Mouse (Mus musculus): ENCODE data around the gene Atg4c.

Atg4c gene

GRCm38 (mm10) chr4:99179446-99180120 lies 14.2 kb upstream of the Atg4c start:
- TF ChIP-seq GATA4 (IDR thresholded peaks at IDR 0.05; ENCODE audit: insufficient replicate concordance, low read length): no peak

GRCm38 (mm10) chr4:99180921-99181320 lies 12.8 kb upstream of the Atg4c start:
- no peak for TF ChIP-seq GATA4 (IDR thresholded peaks at IDR 0.05; ENCODE audit: insufficient replicate concordance, low read length)

GRCm38 (mm10) chr4:99181739-99182419 lies 11.9 kb upstream of the Atg4c start:
- TF ChIP-seq GATA4 (IDR thresholded peaks at IDR 0.05; ENCODE audit: insufficient replicate concordance, low read length): no peak

- TF ChIP-seq GATA4 (IDR thresholded peaks at IDR 0.05; ENCODE audit: insufficient replicate concordance, low read length): no peak
These were observed 10.9 kb upstream of the Atg4c start for GRCm38 (mm10) chr4:99182660-99183431.

- no peak for TF ChIP-seq GATA4 (IDR thresholded peaks at IDR 0.05; ENCODE audit: insufficient replicate concordance, low read length)
These were observed 9.1 kb upstream of the Atg4c start for GRCm38 (mm10) chr4:99184678-99185077.

- no peak for TF ChIP-seq GATA4 (IDR thresholded peaks at IDR 0.05; ENCODE audit: insufficient replicate concordance, low read length)
These were observed 8.4 kb upstream of the Atg4c start for GRCm38 (mm10) chr4:99185305-99185704.

- TF ChIP-seq GATA4 (IDR thresholded peaks at IDR 0.05; ENCODE audit: insufficient replicate concordance, low read length): no peak
These were observed 7.2 kb upstream of the Atg4c start for GRCm38 (mm10) chr4:99186412-99187125.

- no peak for TF ChIP-seq GATA4 (IDR thresholded peaks at IDR 0.05; ENCODE audit: insufficient replicate concordance, low read length)
These were observed 1.1 kb upstream of the Atg4c start for GRCm38 (mm10) chr4:99192640-99193039.

GRCm38 (mm10) chr4:99193214-99193613 lies 520 bp upstream of the Atg4c start:
- TF ChIP-seq GATA4 (IDR thresholded peaks at IDR 0.05; ENCODE audit: insufficient replicate concordance, low read length): no peak

GRCm38 (mm10) chr4:99194826-99195225 lies 1.1 kb downstream of the Atg4c start:
- no peak for TF ChIP-seq GATA4 (IDR thresholded peaks at IDR 0.05; ENCODE audit: insufficient replicate concordance, low read length)

- no peak for TF ChIP-seq GATA4 (IDR thresholded peaks at IDR 0.05; ENCODE audit: insufficient replicate concordance, low read length)
These were observed 5.0 kb downstream of the Atg4c start for GRCm38 (mm10) chr4:99198721-99199120.

GRCm38 (mm10) chr4:99199757-99200251 lies 6.1 kb downstream of the Atg4c start:
- no peak for TF ChIP-seq GATA4 (IDR thresholded peaks at IDR 0.05; ENCODE audit: insufficient replicate concordance, low read length)

- TF ChIP-seq GATA4 (IDR thresholded peaks at IDR 0.05; ENCODE audit: insufficient replicate concordance, low read length): no peak
These were observed 6.8 kb downstream of the Atg4c start for GRCm38 (mm10) chr4:99200383-99201136.

GRCm38 (mm10) chr4:99205773-99206172 lies 12.0 kb downstream of the Atg4c start:
- TF ChIP-seq GATA4 (IDR thresholded peaks at IDR 0.05; ENCODE audit: insufficient replicate concordance, low read length): no peak
